Mouse (Mus musculus): Measurements from ENCODE around the gene Polr1c. TPM values are rescaled to one million over a fixed set of nuclear protein-coding genes. Genes with fewer than 3 reads are reported as not detected.

The Polr1c gene
- 92.8 and 99.0 TPM in 2 replicates for polyA plus RNA-seq (2015; fragmentation: Nextera tagmentation; extraction: Ambion mirVana)

DNA sequence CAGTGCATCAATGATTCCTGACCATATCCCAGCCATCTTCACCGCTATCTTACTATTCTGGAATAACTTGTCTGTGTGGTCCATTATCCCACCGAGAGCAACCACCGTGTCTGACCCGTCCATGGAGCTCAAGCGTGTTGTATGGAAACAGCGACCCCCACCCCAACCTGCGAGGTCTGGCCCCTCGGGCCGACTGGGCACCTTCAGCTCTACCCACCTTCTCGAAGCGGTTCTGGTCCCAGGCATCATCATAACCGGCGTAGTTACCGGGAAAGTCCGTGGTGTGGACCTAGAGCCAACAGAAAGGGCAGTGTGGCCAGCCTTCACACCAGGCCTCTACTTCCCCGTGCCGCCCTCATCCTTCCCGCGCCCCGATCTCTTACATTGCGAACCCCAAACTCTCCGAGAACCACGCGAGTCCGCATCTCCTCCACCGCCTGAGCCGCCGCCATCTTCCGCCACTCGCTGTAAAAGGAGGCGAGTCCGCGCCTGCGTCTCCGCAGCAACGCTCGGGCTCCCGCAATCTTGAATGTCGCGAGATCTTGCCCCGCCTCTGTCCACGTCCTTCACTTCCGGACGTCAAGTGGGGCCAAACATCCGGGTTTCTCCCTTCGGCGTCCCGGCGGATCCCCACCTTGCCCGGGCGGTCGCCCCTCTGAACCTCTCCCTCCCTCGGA, at the start of gene Polr1c, which contains the start of gene Yipf3:
Polr1c (minus strand) TSS at position 543 of the 677 bp plus-strand sequence.
Yipf3 (plus strand) TSS at position 569 of the 677 bp plus-strand sequence.
- peaks cover 75% of the 10 kb centered on the region for H3K36me3 ChIP-seq
- peak within 1 kb of the TSS; percentile 84 for H3K27ac ChIP-seq
- peak within 1 kb of the TSS; percentile 93 for H3K4me2 ChIP-seq (replicated peaks)
- under 1% methylated on average over 53 of the region's 53 CpGs for WGBS
- peak within 1 kb of the TSS; percentile 99 for H3K9ac ChIP-seq (replicated peaks)
- no peaks in the 10 kb centered on the region for H3K9me3 ChIP-seq
- peaks cover 28% of the 10 kb centered on the region for H3K4me1 ChIP-seq (replicated peaks)
- no peaks in the 10 kb centered on the region for H3K27me3 ChIP-seq
- H3K4me3 ChIP-seq (replicated peaks) = peak within 1 kb of the TSS; percentile 98
- peak; percentile 94 for ATAC-seq

DNA sequence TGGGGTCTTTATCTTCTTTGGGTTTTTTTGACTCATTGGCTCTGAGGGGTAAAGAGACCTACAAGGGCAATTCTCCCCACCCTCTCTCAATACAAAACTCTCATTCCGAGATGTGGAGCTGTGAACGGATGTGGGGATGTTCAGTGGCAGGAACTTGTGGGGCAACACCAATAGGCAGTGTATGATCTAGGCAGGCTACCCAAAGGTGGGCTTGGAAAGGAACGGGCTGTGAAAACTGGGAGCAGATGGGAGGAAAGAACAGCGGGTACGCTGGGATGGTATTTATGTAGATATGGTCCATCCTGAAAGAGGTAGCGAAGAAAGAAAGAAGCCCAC, 49.1 kb upstream of the Polr1c start:
- peak overlapping the region; percentile 99 for H3K4me2 ChIP-seq (replicated peaks)
- WGBS = 11% methylated on average over 6 of the region's 6 CpGs
- H3K27me3 ChIP-seq = peaks cover 69% of the 10 kb centered on the region
- H3K27ac ChIP-seq = peak overlapping the region; percentile 68
- H3K4me3 ChIP-seq (replicated peaks) = peak overlapping the region; percentile 75
- peaks cover 2% of the 10 kb centered on the region; the same call in 1 of the 2 replicates for H3K36me3 ChIP-seq
- H3K4me1 ChIP-seq (replicated peaks) = peaks cover 19% of the 10 kb centered on the region
- ATAC-seq = peak; percentile 5; the same call in 1 of the 2 replicates
- no peaks in the 10 kb centered on the region for H3K9me3 ChIP-seq
- peak overlapping the region; percentile 80; the same call in 1 of the 2 replicates for H3K9ac ChIP-seq (replicated peaks)

DNA sequence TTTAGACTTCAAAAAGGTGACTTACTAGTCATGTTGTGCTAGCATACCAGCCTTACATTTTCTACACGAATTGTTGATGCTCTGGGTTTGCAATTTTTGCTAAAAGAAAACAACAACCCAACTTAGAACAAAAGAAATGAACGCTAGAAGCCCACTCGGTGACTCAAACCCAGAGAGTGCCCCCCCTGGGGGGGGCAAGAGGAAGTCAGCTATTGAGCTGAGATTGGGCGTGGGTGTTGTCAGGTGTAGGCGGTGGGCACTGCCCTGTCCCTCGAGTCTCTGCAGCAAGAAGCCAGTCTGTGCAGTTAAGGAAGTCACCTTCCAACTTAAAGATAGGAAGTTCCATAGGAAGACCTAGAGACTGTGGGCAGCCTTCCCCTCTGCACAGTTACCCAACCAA, 48.7 kb upstream of the Polr1c start:
- Histone ChIP-seq H3K9ac (replicated peaks) (no peak overlapping the region), H3K4me2 (replicated peaks) (peak overlapping the region; percentile 99), H3K36me3 (no peaks in the 10 kb centered on the region), H3K4me1 (replicated peaks) (peaks cover 19% of the 10 kb centered on the region), H3K27me3 (peaks cover 68% of the 10 kb centered on the region), H3K4me3 (replicated peaks) (peak overlapping the region; percentile 75), H3K9me3 (no peaks in the 10 kb centered on the region), H3K27ac (peak overlapping the region; percentile 68; the same call in 1 of the 2 replicates)
- 50% methylated on average over 6 of the region's 6 CpGs for WGBS
- ATAC-seq = no peak

DNA sequence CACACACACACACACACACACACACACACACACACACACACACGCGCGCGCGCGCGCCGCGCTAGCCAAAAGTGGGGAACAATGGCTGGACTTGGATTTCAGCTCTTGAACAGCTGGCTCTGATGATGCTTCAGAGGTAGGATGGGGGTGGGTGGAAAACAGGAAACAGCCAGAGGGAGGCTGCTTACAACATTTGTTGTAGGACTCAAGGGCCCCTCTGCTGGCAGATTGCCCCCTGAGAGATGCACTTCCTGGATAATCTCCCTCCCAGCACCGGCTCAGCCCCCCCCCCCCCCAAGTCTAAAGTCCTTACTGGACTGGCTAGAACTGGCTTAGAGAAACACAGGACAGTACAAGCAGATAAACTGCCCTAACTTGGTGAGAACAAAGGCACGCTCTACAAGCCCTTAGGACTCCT, 39.8 kb upstream of the Polr1c start:
- Histone ChIP-seq H3K4me2 (replicated peaks) (no peak overlapping the region), H3K4me3 (replicated peaks) (no peak overlapping the region), H3K27me3 (no peaks in the 10 kb centered on the region), H3K9ac (replicated peaks) (no peak overlapping the region), H3K27ac (no peak overlapping the region), H3K9me3 (no peaks in the 10 kb centered on the region), H3K4me1 (replicated peaks) (peaks cover 13% of the 10 kb centered on the region), H3K36me3 (no peaks in the 10 kb centered on the region)
- 58% methylated on average over 11 of the region's 11 CpGs for WGBS
- no peak for ATAC-seq

DNA sequence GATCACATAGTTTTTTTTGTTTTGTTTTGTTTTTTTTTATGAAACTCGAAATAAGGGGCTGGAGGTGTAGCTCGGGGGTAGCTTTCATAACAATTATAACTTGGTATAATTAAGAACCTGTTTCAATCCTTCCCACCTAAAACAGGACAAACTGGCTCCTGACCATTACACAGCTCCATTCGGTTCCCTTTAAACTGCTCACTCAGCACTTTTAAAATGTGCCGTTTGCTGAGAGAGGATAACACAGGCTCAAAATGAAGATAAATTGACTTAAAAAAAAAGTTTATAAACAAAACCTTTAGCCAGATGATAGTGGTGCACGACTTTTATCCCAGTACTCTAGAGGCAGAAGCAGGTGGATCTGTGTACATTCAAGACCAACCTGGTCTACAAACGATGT, 37.6 kb upstream of the Polr1c start:
- Histone ChIP-seq H3K36me3 (no peaks in the 10 kb centered on the region), H3K9ac (replicated peaks) (no peak overlapping the region), H3K4me2 (replicated peaks) (no peak overlapping the region), H3K27ac (no peak overlapping the region), H3K4me3 (replicated peaks) (no peak overlapping the region), H3K27me3 (no peaks in the 10 kb centered on the region), H3K4me1 (replicated peaks) (peaks cover 28% of the 10 kb centered on the region), H3K9me3 (no peaks in the 10 kb centered on the region)
- WGBS = 77% methylated on average over 6 of the region's 6 CpGs
- no peak for ATAC-seq

DNA sequence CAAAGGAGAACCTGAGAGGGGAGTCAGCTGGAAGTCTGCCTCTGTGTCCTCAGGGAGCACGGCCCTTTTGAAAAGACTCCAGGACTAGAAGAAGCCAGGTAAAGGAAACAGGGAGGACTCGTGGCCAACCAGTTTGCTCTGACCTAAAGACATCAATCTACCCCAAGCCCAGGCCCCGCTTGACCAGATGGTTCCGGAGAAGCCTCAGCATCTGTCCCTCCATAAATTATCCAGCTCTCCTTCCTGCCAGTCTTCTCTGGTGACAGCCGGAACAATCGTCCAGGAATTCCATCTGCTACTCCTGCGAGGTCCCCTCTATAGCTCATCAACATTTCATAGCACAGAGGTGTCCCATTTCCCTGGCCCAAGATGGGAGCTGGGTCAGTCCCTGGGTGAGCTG, 36.8 kb upstream of the Polr1c start:
- Histone ChIP-seq H3K27ac (no peak overlapping the region), H3K9ac (replicated peaks) (no peak overlapping the region; the same call in 1 of the 2 replicates)
- 62% methylated on average over 7 of the region's 7 CpGs for WGBS

DNA sequence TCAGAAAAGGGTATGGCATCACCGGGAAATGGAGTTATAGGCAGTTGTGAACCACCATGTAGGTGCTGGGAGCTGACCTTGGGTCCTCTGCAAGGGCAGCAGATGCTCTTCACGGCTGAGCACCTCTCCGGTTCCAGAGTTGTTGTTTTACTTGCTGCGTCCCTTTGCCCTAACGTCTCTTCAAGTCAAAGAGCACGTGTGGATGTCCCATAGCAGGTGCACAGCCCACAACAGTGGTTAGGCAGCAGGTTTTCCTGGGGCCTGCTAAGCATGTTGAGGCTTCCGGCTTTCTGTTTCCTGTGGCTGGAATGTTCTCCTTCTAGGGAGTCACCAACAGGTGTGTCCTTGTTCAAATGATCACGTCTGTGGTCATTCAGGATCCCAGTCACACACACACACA, 36.1 kb upstream of the Polr1c start:
- Histone ChIP-seq H3K4me1 (replicated peaks) (peaks cover 28% of the 10 kb centered on the region), H3K9ac (replicated peaks) (no peak overlapping the region), H3K36me3 (0 out of 2 replicates have a peak, but pooled peaks cover 6% of the 10 kb centered on the region), H3K27me3 (no peaks in the 10 kb centered on the region), H3K9me3 (no peaks in the 10 kb centered on the region), H3K4me2 (replicated peaks) (no peak overlapping the region), H3K4me3 (replicated peaks) (no peak overlapping the region), H3K27ac (no peak overlapping the region)
- no peak for ATAC-seq
- 87% methylated on average over 8 of the region's 8 CpGs for WGBS

More for the DNA sequence above, 36.8 kb upstream of the Polr1c start:
- H3K4me2 ChIP-seq (replicated peaks) = no peak overlapping the region
- H3K27me3 ChIP-seq = no peaks in the 10 kb centered on the region
- H3K9me3 ChIP-seq = no peaks in the 10 kb centered on the region
- H3K4me3 ChIP-seq (replicated peaks) = no peak overlapping the region
- ATAC-seq = no peak
- H3K4me1 ChIP-seq (replicated peaks) = peaks cover 28% of the 10 kb centered on the region
- no peaks in the 10 kb centered on the region for H3K36me3 ChIP-seq

DNA sequence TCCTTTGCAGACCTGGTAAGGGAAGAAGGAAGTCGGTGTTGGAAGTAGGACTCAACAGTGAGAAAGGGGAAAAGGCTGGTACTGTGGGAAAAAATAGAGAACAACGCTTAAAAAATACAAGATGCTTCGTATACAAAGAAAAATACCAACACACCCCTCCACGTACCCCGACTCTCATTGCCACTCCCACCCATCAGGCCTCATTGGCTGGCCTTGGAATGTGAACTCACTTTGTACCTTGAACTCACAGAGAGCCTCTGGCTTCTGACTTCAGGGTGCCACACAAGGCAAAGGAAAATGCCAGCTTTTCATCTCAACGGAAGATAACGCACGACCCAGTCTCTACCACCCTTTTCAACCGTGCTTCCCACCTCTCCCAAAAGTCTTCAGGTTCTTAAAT, 35.3 kb upstream of the Polr1c start:
- WGBS = 26% methylated on average over 9 of the region's 9 CpGs
- Histone ChIP-seq H3K27ac (0 out of 2 replicates have a peak overlapping the region, but pooled peaks have one; percentile 14), H3K36me3 (peaks cover 12% of the 10 kb centered on the region), H3K4me2 (replicated peaks) (peak overlapping the region; percentile 91), H3K27me3 (no peaks in the 10 kb centered on the region), H3K9ac (replicated peaks) (no peak overlapping the region; the same call in 1 of the 2 replicates), H3K4me3 (replicated peaks) (peak overlapping the region; percentile 56), H3K9me3 (no peaks in the 10 kb centered on the region), H3K4me1 (replicated peaks) (peaks cover 28% of the 10 kb centered on the region)
- ATAC-seq = no peak

DNA sequence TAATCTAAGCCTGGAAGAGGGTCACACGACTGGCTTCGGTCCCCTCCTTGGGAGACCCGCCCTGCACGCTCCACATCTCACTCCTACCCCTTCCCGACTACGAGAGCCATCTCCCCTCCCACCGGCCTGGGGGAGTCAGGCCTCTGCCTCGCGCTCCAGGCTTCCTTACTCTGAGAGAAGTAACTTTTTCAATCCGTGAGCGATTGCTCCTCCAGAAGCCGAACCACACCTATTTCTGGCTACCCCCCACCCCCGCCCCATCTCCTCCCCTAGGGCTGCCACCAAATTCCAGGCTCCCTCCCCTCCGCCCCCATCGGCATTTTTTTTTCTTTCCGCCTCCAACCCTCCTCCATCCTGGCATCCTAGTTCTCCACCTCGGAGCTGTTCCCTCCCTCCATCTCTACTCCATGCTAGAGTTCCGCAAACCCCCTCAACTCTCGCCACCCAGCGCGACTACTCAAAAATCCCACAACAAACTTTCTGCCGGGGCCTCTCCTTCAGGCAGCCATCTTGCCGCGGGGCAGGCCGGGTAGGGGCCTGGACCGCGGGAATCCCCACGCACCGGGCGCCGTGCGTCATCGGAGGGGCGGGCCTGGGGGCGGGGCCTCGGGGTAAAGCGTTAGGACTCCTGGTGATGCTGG, 34.7 kb upstream of the Polr1c start, which contains the start of gene Tjap1:
Tjap1 (minus strand) TSS at position 544 of the 641 bp plus-strand sequence.
- under 1% methylated on average over 37 of the region's 37 CpGs for WGBS

DNA sequence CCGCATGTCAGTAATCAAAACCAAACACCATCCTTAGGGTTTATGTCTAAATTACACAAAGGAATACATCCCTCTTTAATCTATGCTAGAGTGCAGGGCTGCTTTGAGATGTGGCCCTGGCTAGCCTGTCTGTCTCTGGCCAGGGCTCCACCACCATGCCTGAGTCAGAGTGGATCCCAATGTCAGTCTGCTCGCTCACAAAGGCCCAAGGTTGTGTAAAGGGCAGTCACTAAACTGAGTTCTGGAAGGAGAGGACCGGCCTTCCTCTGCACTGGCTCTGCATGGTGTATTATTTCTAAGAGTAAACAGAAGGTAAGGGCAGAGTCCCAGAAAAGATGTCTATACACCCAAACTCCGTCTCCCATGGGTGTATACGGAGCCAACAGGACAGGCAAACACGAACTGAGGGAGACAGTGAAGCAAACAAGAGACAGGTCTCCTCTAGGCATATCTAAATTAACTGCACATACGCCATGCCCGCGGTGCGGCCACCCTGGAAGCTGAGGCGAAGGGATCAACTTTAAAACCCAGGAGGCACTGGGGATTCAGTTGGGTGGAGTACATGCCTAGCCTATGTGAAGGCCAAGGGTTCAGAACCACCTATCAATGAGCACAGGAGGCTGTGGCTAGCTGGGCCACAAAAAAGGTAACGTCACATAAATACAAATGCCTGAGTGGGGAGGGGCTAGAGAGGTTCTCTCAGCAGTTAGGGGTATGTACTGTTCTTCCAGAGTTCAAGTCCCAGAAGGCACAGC, 30.3 kb upstream of the Polr1c start:
- H3K27ac ChIP-seq = no peak overlapping the region
- H3K9me3 ChIP-seq = no peaks in the 10 kb centered on the region
- 91% methylated on average over 12 of the region's 12 CpGs for WGBS
- peaks cover 18% of the 10 kb centered on the region for H3K4me1 ChIP-seq (replicated peaks)
- peaks cover 19% of the 10 kb centered on the region for H3K36me3 ChIP-seq
- no peak for ATAC-seq
- H3K4me3 ChIP-seq (replicated peaks) = no peak overlapping the region
- H3K27me3 ChIP-seq = no peaks in the 10 kb centered on the region
- H3K4me2 ChIP-seq (replicated peaks) = no peak overlapping the region
- no peak overlapping the region for H3K9ac ChIP-seq (replicated peaks)

More for the DNA sequence above, 34.7 kb upstream of the Polr1c start, which contains the start of gene Tjap1:
- Histone ChIP-seq H3K9me3 (no peaks in the 10 kb centered on the region), H3K9ac (replicated peaks) (peak within 1 kb of the TSS; percentile 78), H3K36me3 (peaks cover 16% of the 10 kb centered on the region), H3K4me1 (replicated peaks) (peaks cover 24% of the 10 kb centered on the region), H3K27ac (peak within 1 kb of the TSS; percentile 14; the same call in 1 of the 2 replicates), H3K4me2 (replicated peaks) (peak within 1 kb of the TSS; percentile 91), H3K4me3 (replicated peaks) (peak within 1 kb of the TSS; percentile 56), H3K27me3 (no peaks in the 10 kb centered on the region)
- peak; percentile 97 for ATAC-seq

DNA sequence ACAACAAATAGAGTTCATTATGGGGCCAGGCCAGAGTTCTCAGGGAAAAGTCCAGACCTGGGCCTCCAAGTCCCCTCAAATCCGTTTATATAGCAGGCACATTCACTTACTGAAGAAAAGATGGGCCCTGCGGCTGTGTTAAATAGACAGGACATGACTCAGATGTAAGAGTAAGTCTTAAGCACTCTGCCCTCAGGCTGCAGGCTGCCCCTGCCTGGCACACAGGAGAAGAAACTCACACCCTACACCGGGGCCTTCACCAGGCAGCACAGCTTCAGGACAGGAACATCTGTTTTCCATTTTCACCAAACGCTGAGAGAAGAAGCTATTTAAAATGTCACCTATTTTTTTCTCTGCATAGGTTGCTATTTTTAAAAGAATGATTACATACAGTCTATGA, 29.7 kb upstream of the Polr1c start:
- H3K4me1 ChIP-seq (replicated peaks) = peaks cover 15% of the 10 kb centered on the region
- no peaks in the 10 kb centered on the region for H3K27me3 ChIP-seq
- no peak overlapping the region for H3K4me2 ChIP-seq (replicated peaks)
- H3K4me3 ChIP-seq (replicated peaks) = no peak overlapping the region
- WGBS = 85% methylated on average over 4 of the region's 4 CpGs
- peaks cover 19% of the 10 kb centered on the region for H3K36me3 ChIP-seq
- no peaks in the 10 kb centered on the region for H3K9me3 ChIP-seq
- no peak overlapping the region for H3K27ac ChIP-seq
- ATAC-seq = no peak
- H3K9ac ChIP-seq (replicated peaks) = no peak overlapping the region
